Mouse (Mus musculus): ENCODE measurements around the gene Stra8. TPM values are rescaled to one million over a fixed set of nuclear protein-coding genes. Genes with fewer than 3 reads are reported as not detected.

Gene Stra8
- total RNA-seq, 1 experiment, result 23.8 TPM

- no peaks in the 10 kb centered on the region; a peak in 1 of 4 replicates for H3K4me1 ChIP-seq (ENCODE audit: control insufficient read depth in 2 of 2, insufficient read depth in 2 of 2, low read length in 2 of 2, poor library complexity in 1 of 2)
- no peak overlapping the region for H3K27ac ChIP-seq (ENCODE audit: insufficient read depth, low read depth, low read length, poor library complexity, severe bottlenecking)
- TF ChIP-seq MAFK (IDR thresholded peaks at IDR 0.05; ENCODE audit: insufficient read depth, low read depth, low read length) (no peak), ZNF384 (IDR thresholded peaks at IDR 0.05; ENCODE audit: low read depth, low read length) (no peak), ZC3H11A (IDR thresholded peaks at IDR 0.05; ENCODE audit: borderline replicate concordance, low read depth, low read length) (no peak; the same call in 1 of the 2 replicates), CHD2 (IDR thresholded peaks at IDR 0.05; ENCODE audit: low read depth, low read length) (no peak)
- in situ Hi-C loops (cut with MboI; ENCODE audit: low sequenced_read_pairs in 2 of 2, unreplicated experiment in 2 of 2), result no loop called here
- H3K9ac ChIP-seq (ENCODE audit: insufficient read depth, low read depth, low read length, poor library complexity, severe bottlenecking), result no peak overlapping the region
- H3K4me3 ChIP-seq (ENCODE audit: insufficient read depth in 1 of 2, low read depth in 1 of 2, low read length in 2 of 2, poor library complexity in 1 of 2, severe bottlenecking in 1 of 2), result peak overlapping the region in 1 of 2 experiments; percentile 41; a peak in 2 of 4 replicates
- H3K9me3 ChIP-seq (ENCODE audit: control insufficient read depth, insufficient read depth, low read depth, low read length), result no peaks in the 10 kb centered on the region
- DNase-seq (ENCODE audit: low read depth, low spot score), result peak; percentile 66
- H3K36me3 ChIP-seq (ENCODE audit: control insufficient read depth, insufficient read depth, low read length, poor library complexity, severe bottlenecking), result no peaks in the 10 kb centered on the region
Measured at GRCm38 (mm10) chr6:34954926-34955861, 35.2 kb downstream of the Stra8 start.

DNA sequence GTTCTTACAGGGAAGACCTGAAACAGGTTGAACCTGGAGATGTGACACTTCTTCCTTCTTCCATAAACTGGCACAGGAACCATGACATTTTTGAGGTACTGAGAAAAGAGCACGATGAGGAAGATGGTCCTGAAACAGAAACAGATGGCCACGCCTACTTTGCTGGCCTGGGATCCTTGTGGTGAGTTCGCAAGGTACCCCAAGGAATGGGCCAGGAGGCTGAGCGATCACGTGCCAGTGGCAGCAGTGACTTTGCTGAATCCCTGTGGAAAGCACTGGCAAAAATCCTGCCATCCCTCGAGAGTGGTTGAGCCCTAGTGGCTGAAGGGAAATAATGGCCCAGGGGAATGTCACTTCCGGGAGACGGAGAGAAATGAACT, 35.9 kb downstream of the Stra8 start:
- Histone ChIP-seq H3K9me3 (ENCODE audit: control insufficient read depth, insufficient read depth, low read depth, low read length) (no peaks in the 10 kb centered on the region), H3K36me3 (ENCODE audit: control insufficient read depth, insufficient read depth, low read length, poor library complexity, severe bottlenecking) (no peaks in the 10 kb centered on the region), H3K27ac (ENCODE audit: insufficient read depth, low read depth, low read length, poor library complexity, severe bottlenecking) (no peak overlapping the region), H3K9ac (ENCODE audit: insufficient read depth, low read depth, low read length, poor library complexity, severe bottlenecking) (no peak overlapping the region), H3K4me3 (ENCODE audit: insufficient read depth in 1 of 2, low read depth in 1 of 2, low read length in 2 of 2, poor library complexity in 1 of 2, severe bottlenecking in 1 of 2) (peak overlapping the region in 1 of 2 experiments; percentile 20; a peak in 1 of 4 replicates), H3K4me1 (ENCODE audit: control insufficient read depth in 2 of 2, insufficient read depth in 2 of 2, low read length in 2 of 2, poor library complexity in 1 of 2) (no peaks in the 10 kb centered on the region; a peak in 1 of 4 replicates)
- TF ChIP-seq CHD2 (IDR thresholded peaks at IDR 0.05; ENCODE audit: low read depth, low read length) (no peak), ZC3H11A (IDR thresholded peaks at IDR 0.05; ENCODE audit: borderline replicate concordance, low read depth, low read length) (no peak), MAFK (IDR thresholded peaks at IDR 0.05; ENCODE audit: insufficient read depth, low read depth, low read length) (no peak), HCFC1 (IDR thresholded peaks at IDR 0.05; ENCODE audit: borderline replicate concordance, insufficient read depth, low read length) (no peak), ZNF384 (IDR thresholded peaks at IDR 0.05; ENCODE audit: low read depth, low read length) (no peak)
- in situ Hi-C loops (cut with MboI; ENCODE audit: low sequenced_read_pairs in 2 of 2, unreplicated experiment in 2 of 2), result no loop called here
- DNase-seq (ENCODE audit: low read depth, low spot score), result no peak

DNA sequence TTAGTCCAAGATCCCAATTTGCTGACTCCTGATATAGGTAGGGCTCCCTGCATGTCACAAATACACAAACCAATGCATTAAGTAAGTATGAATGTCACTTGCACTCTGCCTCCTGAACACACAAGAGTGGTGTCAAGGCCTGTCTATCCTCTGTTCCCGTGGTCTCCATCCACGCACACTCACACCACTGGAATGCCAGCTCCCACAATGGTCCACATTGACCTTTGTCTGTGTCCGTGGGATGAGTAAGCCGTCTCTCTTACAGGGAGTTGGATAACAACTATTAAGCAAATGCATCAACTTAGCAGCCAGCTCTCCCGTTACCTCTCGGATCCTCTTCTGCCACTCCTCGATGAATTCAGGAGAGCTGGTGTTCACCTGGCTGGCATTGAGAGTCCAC, 39.2 kb downstream of the Stra8 start:
- H3K9ac ChIP-seq (ENCODE audit: insufficient read depth, low read depth, low read length, poor library complexity, severe bottlenecking), result no peak overlapping the region
- in situ Hi-C loops (cut with MboI; ENCODE audit: low sequenced_read_pairs in 2 of 2, unreplicated experiment in 2 of 2), result no loop called here
- H3K27ac ChIP-seq (ENCODE audit: insufficient read depth, low read depth, low read length, poor library complexity, severe bottlenecking), result no peak overlapping the region
- DNase-seq (ENCODE audit: low read depth, low spot score), result no peak
- no peaks in the 10 kb centered on the region for H3K36me3 ChIP-seq (ENCODE audit: control insufficient read depth, insufficient read depth, low read length, poor library complexity, severe bottlenecking)
- H3K9me3 ChIP-seq (ENCODE audit: control insufficient read depth, insufficient read depth, low read depth, low read length), result no peaks in the 10 kb centered on the region
- no peak overlapping the region for H3K4me3 ChIP-seq (ENCODE audit: insufficient read depth in 1 of 2, low read depth in 1 of 2, low read length in 2 of 2, poor library complexity in 1 of 2, severe bottlenecking in 1 of 2)
- H3K4me1 ChIP-seq (ENCODE audit: control insufficient read depth in 2 of 2, insufficient read depth in 2 of 2, low read length in 2 of 2, poor library complexity in 1 of 2), result no peaks in the 10 kb centered on the region; a peak in 1 of 4 replicates
- no peak for TF ChIP-seq HCFC1 (IDR thresholded peaks at IDR 0.05; ENCODE audit: borderline replicate concordance, insufficient read depth, low read length)
- no peak for TF ChIP-seq ZC3H11A (IDR thresholded peaks at IDR 0.05; ENCODE audit: borderline replicate concordance, low read depth, low read length)
- TF ChIP-seq CHD2 (IDR thresholded peaks at IDR 0.05; ENCODE audit: low read depth, low read length), result no peak
- no peak for TF ChIP-seq ZNF384 (IDR thresholded peaks at IDR 0.05; ENCODE audit: low read depth, low read length)
- TF ChIP-seq MAFK (IDR thresholded peaks at IDR 0.05; ENCODE audit: insufficient read depth, low read depth, low read length), result no peak

- Histone ChIP-seq H3K9ac (ENCODE audit: insufficient read depth, low read depth, low read length, poor library complexity, severe bottlenecking) (no peak overlapping the region), H3K9me3 (ENCODE audit: control insufficient read depth, insufficient read depth, low read depth, low read length) (no peaks in the 10 kb centered on the region), H3K36me3 (ENCODE audit: control insufficient read depth, insufficient read depth, low read length, poor library complexity, severe bottlenecking) (no peaks in the 10 kb centered on the region), H3K4me3 (ENCODE audit: insufficient read depth in 1 of 2, low read depth in 1 of 2, low read length in 2 of 2, poor library complexity in 1 of 2, severe bottlenecking in 1 of 2) (no peak overlapping the region), H3K27ac (ENCODE audit: insufficient read depth, low read depth, low read length, poor library complexity, severe bottlenecking) (no peak overlapping the region), H3K4me1 (ENCODE audit: control insufficient read depth in 2 of 2, insufficient read depth in 2 of 2, low read length in 2 of 2, poor library complexity in 1 of 2) (no peaks in the 10 kb centered on the region)
- TF ChIP-seq HCFC1 (IDR thresholded peaks at IDR 0.05; ENCODE audit: borderline replicate concordance, insufficient read depth, low read length) (no peak), MAFK (IDR thresholded peaks at IDR 0.05; ENCODE audit: insufficient read depth, low read depth, low read length) (no peak), ZC3H11A (IDR thresholded peaks at IDR 0.05; ENCODE audit: borderline replicate concordance, low read depth, low read length) (no peak), ZNF384 (IDR thresholded peaks at IDR 0.05; ENCODE audit: low read depth, low read length) (no peak), CHD2 (IDR thresholded peaks at IDR 0.05; ENCODE audit: low read depth, low read length) (no peak)
- in situ Hi-C loops (cut with MboI; ENCODE audit: low sequenced_read_pairs in 2 of 2, unreplicated experiment in 2 of 2), result no loop called here
- DNase-seq (ENCODE audit: low read depth, low spot score), result no peak
Measured at GRCm38 (mm10) chr6:34964550-34964949, 44.6 kb downstream of the Stra8 start.

Measured in ES-E14 (cell line).